ENCODE assay signal across 8 mouse cellular contexts in the genomic region with DNA sequence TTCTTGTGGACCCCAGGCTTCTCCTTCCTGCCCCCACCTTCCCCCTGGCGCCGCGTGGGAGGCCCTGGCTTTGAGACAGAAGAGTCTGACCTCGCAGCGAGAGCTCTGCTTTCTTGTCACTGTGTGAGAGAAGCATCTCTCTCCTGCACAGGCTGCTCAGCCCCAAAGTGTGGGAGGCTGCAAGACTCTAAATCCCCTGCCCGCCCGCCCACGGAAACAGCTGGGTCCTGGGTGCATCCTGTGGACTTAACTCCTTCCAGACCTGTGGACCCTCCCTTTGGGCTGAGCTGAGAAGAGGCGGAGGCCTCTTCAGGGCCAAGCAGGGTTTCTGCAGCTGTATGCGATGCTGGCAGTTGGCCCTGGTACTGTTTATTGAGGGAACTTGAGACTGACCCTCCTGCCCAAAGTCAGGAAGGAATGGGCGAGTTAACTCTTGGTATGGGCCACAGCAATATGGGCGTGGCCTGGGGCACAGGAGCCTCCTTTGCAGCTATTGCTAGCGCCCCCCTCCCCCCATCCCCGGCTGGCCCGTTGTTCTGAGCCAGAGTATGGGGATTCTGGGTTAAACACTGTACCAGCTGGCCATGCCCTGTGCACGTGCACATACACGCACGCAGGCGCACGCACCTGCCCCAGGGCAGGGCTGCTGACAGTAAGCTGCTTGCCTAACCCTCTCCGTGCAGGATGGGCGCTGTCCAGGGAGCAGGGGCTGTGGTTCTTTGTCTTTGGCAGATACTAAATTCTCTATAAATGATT. TPM values are rescaled to one million over a fixed set of nuclear protein-coding genes. Genes with fewer than 3 reads are reported as not detected.
A peak's percentile ranks its signal among the peaks of the same experiment; 100 is the strongest.
DNase-seq lines count a peak whose midpoint lies in the region; ATAC-seq lines count a peak whose summit lies in the region.

A gene (plus strand): TSS at position 655 of the 756 bp plus-strand sequence.

- no peak within 1 kb of the TSS for H3K4me2 ChIP-seq in hindbrain, embryonic 15.5 days
- no peak within 1 kb of the TSS for H3K4me2 ChIP-seq in midbrain, embryonic 13.5 days (replicated peaks)

- no peaks in the 10 kb centered on the region for H3K36me3 ChIP-seq in hindbrain, embryonic 15.5 days
- H3K36me3 ChIP-seq in midbrain, embryonic 13.5 days, result no peaks in the 10 kb centered on the region

- peak; percentile 38 to 39 for DNase-seq in cerebellum, postnatal 10 days
- DNase-seq in cerebellum, adult 11 months, result no peak
- DNase-seq in ovary, adult 18-20 months (ENCODE audit: low spot score), result peak; percentile 58
- no peak for DNase-seq in ovary, postnatal 10 days (ENCODE audit: low spot score)
- no peak for DNase-seq in natural killer cell, adult 2 months (ENCODE audit: low spot score in 2 of 2)
- no peak for DNase-seq in left cerebral cortex, adult 9 months (ENCODE audit: low spot score in 2 of 2)

- 29% methylated on average over 22 of the region's 22 CpGs for WGBS in hindbrain, embryonic 15.5 days
- 30% methylated on average over 22 of the region's 22 CpGs for WGBS in midbrain, embryonic 13.5 days

- peaks cover 14% of the 10 kb centered on the region for H3K4me1 ChIP-seq in hindbrain, embryonic 15.5 days (replicated peaks)
- peaks cover 15% of the 10 kb centered on the region for H3K4me1 ChIP-seq in midbrain, embryonic 13.5 days (replicated peaks)

- H3K27me3 ChIP-seq in hindbrain, embryonic 15.5 days, result no peaks in the 10 kb centered on the region
- H3K27me3 ChIP-seq in midbrain, embryonic 13.5 days, result peaks cover 11% of the 10 kb centered on the region

- H3K9ac ChIP-seq in hindbrain, embryonic 15.5 days, result no peak within 1 kb of the TSS
- H3K9ac ChIP-seq in midbrain, embryonic 13.5 days (replicated peaks), result no peak within 1 kb of the TSS; the same call in 1 of the 2 replicates

- peak; percentile 33; the same call in 1 of the 2 replicates for ATAC-seq in hindbrain, embryonic 15.5 days (ENCODE audit: low FRiP score, low read depth)
- ATAC-seq in midbrain, embryonic 13.5 days, result peak; percentile 65

- H3K4me3 ChIP-seq in hindbrain, embryonic 15.5 days, result no peak within 1 kb of the TSS
- H3K4me3 ChIP-seq in midbrain, embryonic 13.5 days (replicated peaks), result no peak within 1 kb of the TSS

- H3K27ac ChIP-seq in hindbrain, embryonic 15.5 days (replicated peaks), result no peak within 1 kb of the TSS
- H3K27ac ChIP-seq in midbrain, embryonic 13.5 days, result no peak within 1 kb of the TSS

- no peaks in the 10 kb centered on the region for H3K9me3 ChIP-seq in hindbrain, embryonic 15.5 days
- no peaks in the 10 kb centered on the region for H3K9me3 ChIP-seq in midbrain, embryonic 13.5 days

RNA-seq across cellular contexts. Expression of the gene that starts here (rescaled TPM):
- 1.3 and 1.8 TPM in 2 replicates for polyA plus RNA-seq in hindbrain, embryonic 15.5 days (2015; fragmentation: Nextera tagmentation; extraction: Ambion mirVana)
- polyA plus RNA-seq in midbrain, embryonic 13.5 days (2015; fragmentation: Nextera tagmentation; extraction: Ambion mirVana), result 0.20 and 0.34 TPM in 2 replicates

Comparison
In these comparisons a context has a peak if more than half of its experiments do, and no peak if none do; other contexts are left out.
1. DNase-seq: peak in cerebellum, postnatal 10 days (2 of 2) and ovary, adult 18-20 months (single experiment); none in cerebellum, adult 11 months (single experiment), ovary, postnatal 10 days (single experiment), natural killer cell, adult 2 months (0 of 2) and left cerebral cortex, adult 9 months (0 of 2).
2. Peak in ATAC-seq in midbrain, embryonic 13.5 days; RNA of the gene not detected or under 1 TPM.